Mouse (Mus musculus): Measurements from ENCODE around the gene Gria3.

GRCm38 (mm10) chrX:41692076-41692475 lies 291.4 kb downstream of the Gria3 start:
- no peak for TF ChIP-seq CTCF (conservative IDR thresholded peaks at IDR 0.05; ENCODE audit: low read length)
- no peak for TF ChIP-seq POU5F1 (IDR thresholded peaks at IDR 0.05; ENCODE audit: borderline replicate concordance, low read length)
